Mouse (Mus musculus) heart, postnatal 36 days (tissue): ENCODE results near the gene Haus5. TPM values are rescaled to one million over a fixed set of nuclear protein-coding genes. Genes with fewer than 3 reads are reported as not detected.

Experiments
- DNase-seq, 2 experiments: peaks; one replicate each; pipeline ENCODE4 v3.0.0; 2021 to 2022
- intact Hi-C: fragments of 180-260 bp; cut with DNase I; formaldehyde crosslinking; loops from one replicate; pipeline ENCODE4 v1.15.1; 2025
- total RNA-seq, 2 experiments: library from RNA; stranded (reverse); gene quantifications; 2 replicates each; pipeline ENCODE4 v1.2.3; 2021

The Haus5 gene
- total RNA-seq: 1 to 10 TPM; 6.0 to 6.4 TPM

- DNase-seq: peak; percentile 87 to 92
- intact Hi-C loops: loop anchor here (5.0 kb wide), 1 partner anchor 77 kb away; the partner anchor contains the start of gene Kmt2b
Measured at GRCm38 (mm10) chr7:30664529-30665200, at the start of gene Haus5. Haus5 (minus strand) TSS chr7:30664994.

- intact Hi-C loops: no loop called here
- no peak for DNase-seq
Measured at GRCm38 (mm10) chr7:30711942-30712341, 47.1 kb upstream of the Haus5 start, which contains the start of gene Atp4a. Atp4a (plus strand) TSS chr7:30712209.

GRCm38 (mm10) chr7:30707441-30707840, 42.6 kb upstream of the Haus5 start:
- DNase-seq: no peak
- intact Hi-C loops: no loop called here

- intact Hi-C loops: no loop called here
- DNase-seq: peak in 1 of 2 experiments; percentile 11
Measured at GRCm38 (mm10) chr7:30706214-30706882, 41.6 kb upstream of the Haus5 start.

- no peak for DNase-seq
- intact Hi-C loops: no loop called here
Measured at GRCm38 (mm10) chr7:30698589-30698988, 33.8 kb upstream of the Haus5 start, which contains the start of gene 2200002J24Rik. 2200002J24Rik (plus strand) TSS chr7:30698926.

GRCm38 (mm10) chr7:30698101-30698500, 33.3 kb upstream of the Haus5 start:
- intact Hi-C loops: no loop called here
- DNase-seq: no peak

- intact Hi-C loops: no loop called here
- DNase-seq: no peak
Measured at GRCm38 (mm10) chr7:30688325-30688724, 23.5 kb upstream of the Haus5 start.

GRCm38 (mm10) chr7:30683425-30683824, 18.6 kb upstream of the Haus5 start:
- DNase-seq: no peak
- intact Hi-C loops: no loop called here

- intact Hi-C loops: no loop called here
- peak; percentile 26 to 49 for DNase-seq
Measured at GRCm38 (mm10) chr7:30681897-30682296, 17.1 kb upstream of the Haus5 start.

GRCm38 (mm10) chr7:30678263-30678975, 13.6 kb upstream of the Haus5 start:
- intact Hi-C loops: no loop called here
- peak; percentile 60 to 61 for DNase-seq

GRCm38 (mm10) chr7:30671480-30671879, 6.7 kb upstream of the Haus5 start, which contains the start of gene Pmis2:
Pmis2 (minus strand) TSS chr7:30671605.
- no peak for DNase-seq
- intact Hi-C loops: no loop called here

- no peak for DNase-seq
- intact Hi-C loops: loop anchor here (5.0 kb wide), 1 partner anchor 82 kb away; the partner anchor contains the start of gene Kmt2b
Measured at GRCm38 (mm10) chr7:30669229-30669628, 4.4 kb upstream of the Haus5 start.

- intact Hi-C loops: loop anchor here (5.0 kb wide), 1 partner anchor 78 kb away; the partner anchor contains the start of gene Kmt2b
- no peak for DNase-seq
Measured at GRCm38 (mm10) chr7:30665321-30665720, 527 bp upstream of the Haus5 start.

- peak; percentile 95 to 96 for DNase-seq
- intact Hi-C loops: loop anchor here (1.0 to 10.0 kb wide), 4 partner anchors 25 to 435 kb away; partner anchors contain the start of gene Tmem147
Measured at GRCm38 (mm10) chr7:30649591-30650540, 14.9 kb downstream of the Haus5 start, which contains the start of gene Rbm42. Rbm42 (minus strand) TSS chr7:30650317.

- intact Hi-C loops: no loop called here
- no peak for DNase-seq
Measured at GRCm38 (mm10) chr7:30639083-30639482, 25.7 kb downstream of the Haus5 start.

- intact Hi-C loops: no loop called here
- DNase-seq: no peak
Measured at GRCm38 (mm10) chr7:30636395-30636794, 28.4 kb downstream of the Haus5 start.

GRCm38 (mm10) chr7:30635752-30636151, 29.0 kb downstream of the Haus5 start, which contains the start of gene Etv2:
Etv2 (minus strand) TSS chr7:30635852.
- intact Hi-C loops: no loop called here
- no peak for DNase-seq

GRCm38 (mm10) chr7:30634621-30635020, 30.2 kb downstream of the Haus5 start:
- intact Hi-C loops: no loop called here
- DNase-seq: peak; percentile 26 to 44

- intact Hi-C loops: no loop called here
Measured at GRCm38 (mm10) chr7:30633762-30634412, 30.9 kb downstream of the Haus5 start.

More at GRCm38 (mm10) chr7:30633762-30634412, 30.9 kb downstream of the Haus5 start:
- DNase-seq: no peak
